19 mouse cellular contexts compared by ENCODE assay signal in genomic region chr10:84638382-84638781, GRCm38 (mm10). TPM values are rescaled to one million over a fixed set of nuclear protein-coding genes. Genes with fewer than 3 reads are reported as not detected.
A peak's percentile ranks its signal among the peaks of the same experiment; 100 is the strongest.
DNase-seq lines count a peak whose midpoint lies in the region; ATAC-seq and TF ChIP-seq lines count a peak whose summit lies in the region.
"Had no signal": no experiment of that assay in that cellular context is flagged by ENCODE, and none has a peak within 500 bp of the region (broad histone marks: within the 10 kb centered on the region; RNA-seq: fewer than 3 reads in every experiment).

No protein-coding gene starts in this region.

- H3K79me2 ChIP-seq in liver, adult 2 months (ENCODE audit: control insufficient read depth, insufficient read depth, low read length), result no peaks in the 10 kb centered on the region

- TF ChIP-seq CTCF in liver, adult 2 months (IDR thresholded peaks at IDR 0.05; ENCODE audit: low read depth, low read length), result no peak
- TF ChIP-seq CTCF in heart, postnatal 0 days (IDR thresholded peaks at IDR 0.05; ENCODE audit: low read depth), result no peak

- no peak overlapping the region for H3K4me2 ChIP-seq in heart, embryonic 12.5 days
- H3K4me2 ChIP-seq in liver, embryonic 11.5 days, result no peak overlapping the region
- no peak overlapping the region for H3K4me2 ChIP-seq in heart, postnatal 0 days (ENCODE audit: low read depth, low read length)
- no peak overlapping the region for H3K4me2 ChIP-seq in forebrain, embryonic 16.5 days (ENCODE audit: low read length)
- H3K4me2 ChIP-seq: embryonic facial prominence, embryonic 12.5 days; forebrain, embryonic 15.5 days; hindbrain, embryonic 14.5 days; intestine, embryonic 15.5 days had no signal

- TF ChIP-seq POLR2A in liver, adult 2 months (IDR thresholded peaks at IDR 0.05; ENCODE audit: extremely low read depth, insufficient read depth, low read length), result no peak

- DNase-seq in heart, adult 18-20 months, result peak; percentile 47 to 57
- DNase-seq in liver, adult 2 months (ENCODE audit: extremely low read depth, low read depth, low spot score), result peak; percentile 9
- DNase-seq in liver, embryonic 11.5 days (ENCODE audit: low spot score), result no peak
- no peak for DNase-seq in heart, postnatal 0 days (ENCODE audit: low spot score)
- peak; percentile 25 to 43 for DNase-seq in heart, postnatal 14 days
- DNase-seq in cerebellum, adult 9-11 months, result no peak
- DNase-seq: adrenal gland, adult 8-10 months; adrenal gland, postnatal 36 days; cerebellum, adult 11 months; cerebellum, adult 8-10 months; cerebellum, postnatal 25 days; kidney, adult 18-20 months had no signal

- no peak for ATAC-seq in heart, embryonic 12.5 days (ENCODE audit: insufficient number of reproducible peaks, low FRiP score)
- ATAC-seq in liver, embryonic 11.5 days (replicated peaks; ENCODE audit: low FRiP score), result no peak
- ATAC-seq in heart, postnatal 0 days (ENCODE audit: insufficient read depth, low read depth), result 0 out of 2 replicates have a peak, but pooled peaks have one; percentile 33
- no peak for ATAC-seq in forebrain, embryonic 16.5 days
- ATAC-seq: forebrain, embryonic 15.5 days; intestine, embryonic 15.5 days had no signal

- intact Hi-C loops in heart, postnatal 14 days (cut with DNase I), result no loop called here

- H3K27me3 ChIP-seq in heart, embryonic 12.5 days (replicated peaks), result no peaks in the 10 kb centered on the region
- H3K27me3 ChIP-seq in liver, adult 2 months (ENCODE audit: control insufficient read depth, insufficient read depth, low read length), result no peaks in the 10 kb centered on the region
- H3K27me3 ChIP-seq in liver, embryonic 11.5 days (replicated peaks; ENCODE audit: control insufficient read depth, insufficient read depth, low read length), result no peaks in the 10 kb centered on the region
- H3K27me3 ChIP-seq in heart, postnatal 0 days (ENCODE audit: control insufficient read depth, insufficient read depth, low read length), result no peaks in the 10 kb centered on the region
- no peaks in the 10 kb centered on the region for H3K27me3 ChIP-seq in forebrain, embryonic 16.5 days (replicated peaks; ENCODE audit: control insufficient read depth, insufficient read depth, low read length)
- H3K27me3 ChIP-seq: embryonic facial prominence, embryonic 12.5 days; forebrain, embryonic 15.5 days; intestine, embryonic 15.5 days had no signal

- H3K4me3 ChIP-seq in heart, embryonic 12.5 days, result no peak overlapping the region
- no peak overlapping the region for H3K4me3 ChIP-seq in liver, adult 2 months (ENCODE audit: insufficient read depth, low read depth, low read length)
- no peak overlapping the region for H3K4me3 ChIP-seq in liver, embryonic 11.5 days (ENCODE audit: low read depth, low read length)
- no peak overlapping the region for H3K4me3 ChIP-seq in heart, postnatal 0 days (ENCODE audit: low read depth, low read length)
- H3K4me3 ChIP-seq in forebrain, embryonic 16.5 days (replicated peaks; ENCODE audit: low read length), result no peak overlapping the region
- H3K4me3 ChIP-seq: embryonic facial prominence, embryonic 12.5 days; forebrain, embryonic 15.5 days; hindbrain, embryonic 10.5 days; intestine, embryonic 15.5 days had no signal

- TF ChIP-seq EP300 in heart, postnatal 0 days (IDR thresholded peaks at IDR 0.05; ENCODE audit: low read depth), result no peak

- no peaks in the 10 kb centered on the region for H3K9me3 ChIP-seq in heart, embryonic 12.5 days (replicated peaks)
- H3K9me3 ChIP-seq in liver, embryonic 11.5 days (ENCODE audit: control insufficient read depth, low read length), result no peaks in the 10 kb centered on the region
- no peaks in the 10 kb centered on the region for H3K9me3 ChIP-seq in heart, postnatal 0 days (replicated peaks; ENCODE audit: control insufficient read depth, low read length)
- no peaks in the 10 kb centered on the region for H3K9me3 ChIP-seq in forebrain, embryonic 16.5 days (ENCODE audit: control insufficient read depth, low read length)
- H3K9me3 ChIP-seq: embryonic facial prominence, embryonic 12.5 days; forebrain, embryonic 15.5 days; hindbrain, embryonic 10.5 days; intestine, embryonic 15.5 days had no signal

- H3K27ac ChIP-seq in heart, embryonic 12.5 days (ENCODE audit: poor library complexity, severe bottlenecking), result no peak overlapping the region
- H3K27ac ChIP-seq in liver, adult 2 months (replicated peaks; ENCODE audit: insufficient read depth, low read depth, low read length), result no peak overlapping the region
- H3K27ac ChIP-seq in liver, embryonic 11.5 days (ENCODE audit: low read depth, low read length), result no peak overlapping the region
- no peak overlapping the region for H3K27ac ChIP-seq in heart, postnatal 0 days (ENCODE audit: low read depth)
- H3K27ac ChIP-seq in forebrain, embryonic 16.5 days (ENCODE audit: low read length), result no peak overlapping the region
- H3K27ac ChIP-seq: embryonic facial prominence, embryonic 12.5 days; forebrain, embryonic 15.5 days; hindbrain, embryonic 10.5 days; hindbrain, embryonic 14.5 days; intestine, embryonic 15.5 days had no signal

- peaks cover 66% of the 10 kb centered on the region for H3K36me3 ChIP-seq in heart, embryonic 12.5 days
- H3K36me3 ChIP-seq in liver, adult 2 months (ENCODE audit: control insufficient read depth, insufficient read depth, low read length), result peaks cover 50% of the 10 kb centered on the region
- H3K36me3 ChIP-seq in liver, embryonic 11.5 days (ENCODE audit: control insufficient read depth, insufficient read depth, low read length), result peaks cover 15% of the 10 kb centered on the region
- H3K36me3 ChIP-seq in heart, postnatal 0 days (replicated peaks; ENCODE audit: control insufficient read depth, insufficient read depth, low read length), result peaks cover 50% of the 10 kb centered on the region
- no peaks in the 10 kb centered on the region for H3K36me3 ChIP-seq in forebrain, embryonic 16.5 days (ENCODE audit: control insufficient read depth, insufficient read depth)

- 87% methylated on average over 4 of the region's 4 CpGs for WGBS in heart, embryonic 12.5 days
- 92% methylated on average over 4 of the region's 4 CpGs for whole genome bisulfite sequencing in liver, adult 2 months
- 90% methylated on average over 4 of the region's 4 CpGs for WGBS in liver, embryonic 11.5 days
- 55% methylated on average over 4 of the region's 4 CpGs for WGBS in heart, postnatal 0 days
- WGBS in forebrain, embryonic 16.5 days, result 87% methylated on average over 4 of the region's 4 CpGs

- no peaks in the 10 kb centered on the region for H3K4me1 ChIP-seq in heart, embryonic 12.5 days (replicated peaks)
- no peaks in the 10 kb centered on the region for H3K4me1 ChIP-seq in liver, adult 2 months (ENCODE audit: control insufficient read depth, insufficient read depth, low read length)
- peaks cover 3% of the 10 kb centered on the region for H3K4me1 ChIP-seq in liver, embryonic 11.5 days (replicated peaks; ENCODE audit: control insufficient read depth, insufficient read depth, low read length)
- no peaks in the 10 kb centered on the region for H3K4me1 ChIP-seq in heart, postnatal 0 days (ENCODE audit: control insufficient read depth, insufficient read depth)
- no peaks in the 10 kb centered on the region for H3K4me1 ChIP-seq in forebrain, embryonic 16.5 days (replicated peaks; ENCODE audit: control insufficient read depth, insufficient read depth, low read length)
- H3K4me1 ChIP-seq: embryonic facial prominence, embryonic 12.5 days; forebrain, embryonic 15.5 days; hindbrain, embryonic 10.5 days; intestine, embryonic 15.5 days had no signal

- no peak overlapping the region for H3K9ac ChIP-seq in heart, embryonic 12.5 days
- H3K9ac ChIP-seq in liver, adult 2 months (ENCODE audit: low read depth, low read length), result no peak overlapping the region
- H3K9ac ChIP-seq in liver, embryonic 11.5 days (ENCODE audit: low read depth, low read length), result no peak overlapping the region
- no peak overlapping the region for H3K9ac ChIP-seq in heart, postnatal 0 days (replicated peaks; ENCODE audit: low read depth, low read length)
- H3K9ac ChIP-seq in forebrain, embryonic 16.5 days (replicated peaks; ENCODE audit: low read depth, low read length), result no peak overlapping the region
- H3K9ac ChIP-seq: embryonic facial prominence, embryonic 12.5 days; forebrain, embryonic 15.5 days; hindbrain, embryonic 14.5 days; intestine, embryonic 15.5 days had no signal

RNA-seq across cellular contexts. Expression of gene Polr3b, which starts 16.3 kb away (rescaled TPM):
- 10 to 100 TPM; 11.5 to 12.6 TPM for total RNA-seq in heart, adult 18-20 months (2021)
- 13.3 and 13.4 TPM in 2 replicates for polyA plus RNA-seq in heart, embryonic 12.5 days (2016; fragmentation: Nextera tagmentation; extraction: Ambion mirVana)
- 9.5 and 10.7 TPM in 2 replicates for total RNA-seq in liver, adult 2 months (2014; rRNA removed)
- 2.7 and 3.2 TPM in 2 replicates for polyA plus RNA-seq in liver, adult 2 months (2012; rRNA removed)
- polyA plus RNA-seq in liver, embryonic 11.5 days (2014; fragmentation: Nextera tagmentation; extraction: Ambion mirVana), result 15.8 and 16.5 TPM in 2 replicates
- total RNA-seq in heart, postnatal 0 days (2014; rRNA removed; ENCODE audit: low replicate concordance), result 7.7 and 8.2 TPM in 2 replicates
- polyA plus RNA-seq in heart, postnatal 0 days (2015; fragmentation: Nextera tagmentation; extraction: Ambion mirVana), result 4.8 and 5.2 TPM in 2 replicates
- total RNA-seq in heart, postnatal 14 days (2021), result 10 to 100 TPM; 11.7 to 12.1 TPM
- 15.7 and 16.7 TPM in 2 replicates for polyA plus RNA-seq in forebrain, embryonic 16.5 days (2015; fragmentation: Nextera tagmentation; extraction: Ambion mirVana)

Comparison
In these comparisons a context has a peak if more than half of its experiments do, and no peak if none do; other contexts are left out.
1. DNase-seq: peak in heart, adult 18-20 months (2 of 2), liver, adult 2 months (single experiment) and heart, postnatal 14 days (2 of 2); none in liver, embryonic 11.5 days (single experiment), heart, postnatal 0 days (single experiment) and cerebellum, adult 9-11 months (single experiment).